Mouse (Mus musculus): Measurements from ENCODE around the gene Rprd1b. TPM values are rescaled to one million over a fixed set of nuclear protein-coding genes. Genes with fewer than 3 reads are reported as not detected.

Rprd1b gene
- polyA plus RNA-seq, 1 experiment from 2014 or later = 54.0 TPM

DNA sequence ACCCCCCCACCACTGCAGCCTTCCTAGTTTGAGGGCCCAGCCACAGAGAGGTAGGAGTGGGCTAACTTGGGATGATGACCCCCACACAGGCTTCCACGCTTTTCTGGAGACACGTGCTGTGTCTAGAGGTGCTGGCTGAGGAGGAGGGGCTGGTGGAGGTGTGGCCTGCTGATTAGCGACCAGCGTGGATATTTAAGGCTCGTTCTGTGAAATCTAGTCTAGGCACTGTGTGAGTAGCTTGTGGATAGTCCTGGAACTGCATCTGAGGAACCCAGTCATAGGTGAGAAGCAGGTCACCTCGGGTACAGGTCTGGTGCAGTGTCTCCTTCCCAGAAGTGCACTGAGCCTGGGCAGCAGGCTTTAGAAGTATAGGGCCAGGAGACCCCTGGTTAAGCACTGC lies 88.4 kb downstream of the Rprd1b start:
- Histone ChIP-seq H3K4me3 (no peak overlapping the region), H3K4me1 (peaks cover 19% of the 10 kb centered on the region), H3K9me3 (no peaks in the 10 kb centered on the region), H3K27me3 (replicated peaks; ENCODE audit: low read depth, poor library complexity, severe bottlenecking) (no peaks in the 10 kb centered on the region), H3K27ac (replicated peaks) (no peak overlapping the region), H3K36me3 (replicated peaks) (no peaks in the 10 kb centered on the region)
- no peak for DNase-seq (ENCODE audit: low spot score)
- WGBS = 68% methylated on average over 6 of the region's 6 CpGs

DNA sequence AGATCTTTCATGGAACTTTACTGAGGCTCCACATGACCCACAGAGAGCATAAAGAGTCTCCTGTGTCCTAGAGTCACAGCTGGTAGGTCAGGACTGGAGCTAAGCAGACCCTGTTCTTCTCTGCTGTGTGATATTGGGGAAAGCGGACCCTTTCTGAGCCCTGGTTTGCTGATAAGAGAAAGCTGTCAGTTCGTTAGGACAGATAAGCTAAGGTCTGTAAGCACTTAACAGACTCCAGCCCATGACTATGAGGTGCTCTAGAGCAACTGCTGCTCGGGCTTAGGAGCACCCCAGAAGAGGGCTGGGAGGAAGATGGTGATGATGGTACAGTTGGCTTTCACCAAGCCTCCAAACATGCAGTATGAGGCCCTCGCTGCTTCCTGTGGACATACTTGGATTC lies 90.8 kb downstream of the Rprd1b start:
- DNase-seq (ENCODE audit: low spot score) = no peak
- no peaks in the 10 kb centered on the region for H3K9me3 ChIP-seq
- no peak overlapping the region for H3K27ac ChIP-seq (replicated peaks)
- H3K4me1 ChIP-seq = peaks cover 21% of the 10 kb centered on the region
- H3K36me3 ChIP-seq (replicated peaks) = no peaks in the 10 kb centered on the region
- H3K27me3 ChIP-seq (replicated peaks; ENCODE audit: low read depth, poor library complexity, severe bottlenecking) = no peaks in the 10 kb centered on the region
- WGBS = 82% methylated on average over 4 of the region's 4 CpGs
- no peak overlapping the region for H3K4me3 ChIP-seq

DNA sequence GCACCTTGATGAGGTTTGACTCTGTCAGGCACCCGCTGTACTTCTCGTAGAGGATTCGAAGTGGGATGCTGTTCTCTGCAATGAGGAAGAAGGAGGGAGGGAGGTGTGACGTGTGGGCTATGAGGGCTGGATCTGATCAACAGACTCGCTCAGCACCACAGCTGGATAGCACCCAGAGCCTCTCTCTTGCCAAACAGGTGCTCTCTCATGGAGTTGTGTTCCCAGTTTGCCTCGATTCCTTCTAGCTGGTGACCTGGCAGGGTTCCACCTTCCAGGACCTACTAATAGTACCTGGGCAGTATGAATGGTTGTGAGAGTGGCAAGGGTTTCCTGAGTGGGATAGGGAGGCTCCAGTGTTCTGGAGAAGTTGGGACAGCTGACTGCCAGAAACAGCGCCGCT lies 91.9 kb downstream of the Rprd1b start:
- no peak for DNase-seq (ENCODE audit: low spot score)
- 84% methylated on average over 8 of the region's 8 CpGs for WGBS
- Histone ChIP-seq H3K4me3 (no peak overlapping the region), H3K4me1 (peaks cover 21% of the 10 kb centered on the region), H3K27ac (replicated peaks) (no peak overlapping the region), H3K36me3 (replicated peaks) (no peaks in the 10 kb centered on the region), H3K9me3 (no peaks in the 10 kb centered on the region), H3K27me3 (replicated peaks; ENCODE audit: low read depth, poor library complexity, severe bottlenecking) (no peaks in the 10 kb centered on the region)

DNA sequence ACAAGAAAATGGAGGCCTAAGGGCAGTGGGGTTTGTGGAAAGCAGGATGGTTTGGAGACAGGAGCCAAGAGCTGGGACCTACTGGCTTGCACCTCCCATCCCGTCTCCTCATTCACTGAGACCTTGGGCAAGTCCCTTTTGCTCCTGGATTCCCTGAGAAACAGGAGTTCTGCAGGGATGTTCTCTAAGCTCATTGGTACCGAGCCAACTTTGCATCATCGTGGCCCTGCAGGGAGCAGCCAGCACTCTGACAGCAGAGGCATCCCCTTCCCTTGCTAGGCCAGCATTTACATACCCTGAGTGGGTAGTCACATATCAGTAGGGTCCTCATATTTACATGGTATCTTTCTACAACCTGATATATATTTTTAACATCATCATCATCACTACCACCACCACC lies 92.6 kb downstream of the Rprd1b start:
- Histone ChIP-seq H3K27ac (replicated peaks) (no peak overlapping the region), H3K36me3 (replicated peaks) (no peaks in the 10 kb centered on the region), H3K4me3 (no peak overlapping the region), H3K4me1 (peaks cover 21% of the 10 kb centered on the region), H3K9me3 (no peaks in the 10 kb centered on the region), H3K27me3 (replicated peaks; ENCODE audit: low read depth, poor library complexity, severe bottlenecking) (no peaks in the 10 kb centered on the region)
- no peak for DNase-seq (ENCODE audit: low spot score)
- WGBS = 83% methylated on average over 3 of the region's 3 CpGs

DNA sequence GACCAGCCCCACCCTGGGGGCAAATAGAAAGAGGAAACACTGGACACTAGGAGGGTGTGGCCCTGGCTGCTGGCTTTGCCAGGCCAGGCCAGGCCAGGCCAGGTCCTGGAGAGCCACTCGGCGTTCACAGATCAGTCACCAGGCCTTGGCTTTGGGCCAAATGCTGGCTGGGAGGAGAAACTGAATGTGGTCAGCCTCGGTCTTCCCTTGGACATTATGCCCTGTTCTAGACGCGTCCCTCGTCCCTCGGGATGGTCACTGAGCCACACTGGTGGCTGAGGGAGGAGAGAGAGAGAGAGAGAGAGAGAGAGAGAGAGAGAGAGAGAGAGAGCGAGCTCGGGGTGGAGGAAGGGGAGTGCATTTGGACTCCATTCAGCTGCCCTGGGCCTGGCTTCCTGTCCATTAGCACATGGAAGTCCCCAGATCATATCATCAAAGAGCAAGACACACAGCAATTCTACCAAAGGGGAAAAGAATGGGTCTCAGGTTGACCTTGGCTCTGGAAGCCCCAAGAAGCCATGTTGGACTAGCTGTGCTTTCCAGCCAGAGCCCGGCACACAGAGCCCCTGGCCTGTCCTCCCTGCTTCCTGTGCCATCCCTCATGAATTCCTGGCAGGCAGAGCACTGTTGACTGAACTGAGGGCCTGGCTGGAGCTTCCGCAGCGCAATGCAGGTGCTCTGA lies 93.5 kb downstream of the Rprd1b start:
- H3K4me1 ChIP-seq = peaks cover 21% of the 10 kb centered on the region
- H3K36me3 ChIP-seq (replicated peaks) = no peaks in the 10 kb centered on the region
- no peaks in the 10 kb centered on the region for H3K9me3 ChIP-seq
- H3K27me3 ChIP-seq (replicated peaks; ENCODE audit: low read depth, poor library complexity, severe bottlenecking) = no peaks in the 10 kb centered on the region
- H3K4me3 ChIP-seq = no peak overlapping the region
- 75% methylated on average over 12 of the region's 12 CpGs for WGBS
- peak overlapping the region; percentile 59 for H3K27ac ChIP-seq (replicated peaks)
- no peak for DNase-seq (ENCODE audit: low spot score)

DNA sequence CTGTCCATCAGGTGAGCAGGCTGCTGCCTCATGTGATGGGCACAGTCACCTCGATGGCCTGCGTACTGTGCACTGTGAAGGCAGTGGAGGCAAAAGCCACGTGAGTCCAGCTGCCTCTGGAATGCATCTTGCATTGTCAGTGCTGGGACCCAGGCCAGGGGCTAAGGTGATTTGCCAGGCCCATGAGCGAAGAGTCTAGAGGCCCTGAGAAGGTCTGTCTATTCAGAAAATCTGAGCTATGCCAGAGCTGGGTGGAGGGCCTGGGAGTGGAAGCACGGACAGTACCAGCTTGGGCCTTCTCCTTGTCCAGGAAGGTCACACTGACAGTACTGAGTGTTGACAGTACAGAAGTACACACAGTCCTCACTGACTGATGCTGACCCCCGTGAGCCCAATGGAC lies 94.5 kb downstream of the Rprd1b start:
- H3K4me3 ChIP-seq = no peak overlapping the region
- peaks cover 16% of the 10 kb centered on the region for H3K4me1 ChIP-seq
- no peaks in the 10 kb centered on the region for H3K9me3 ChIP-seq
- no peaks in the 10 kb centered on the region for H3K27me3 ChIP-seq (replicated peaks; ENCODE audit: low read depth, poor library complexity, severe bottlenecking)
- DNase-seq (ENCODE audit: low spot score) = no peak
- WGBS = 90% methylated on average over 6 of the region's 6 CpGs
- H3K36me3 ChIP-seq (replicated peaks) = no peaks in the 10 kb centered on the region
- H3K27ac ChIP-seq (replicated peaks) = no peak overlapping the region

DNA sequence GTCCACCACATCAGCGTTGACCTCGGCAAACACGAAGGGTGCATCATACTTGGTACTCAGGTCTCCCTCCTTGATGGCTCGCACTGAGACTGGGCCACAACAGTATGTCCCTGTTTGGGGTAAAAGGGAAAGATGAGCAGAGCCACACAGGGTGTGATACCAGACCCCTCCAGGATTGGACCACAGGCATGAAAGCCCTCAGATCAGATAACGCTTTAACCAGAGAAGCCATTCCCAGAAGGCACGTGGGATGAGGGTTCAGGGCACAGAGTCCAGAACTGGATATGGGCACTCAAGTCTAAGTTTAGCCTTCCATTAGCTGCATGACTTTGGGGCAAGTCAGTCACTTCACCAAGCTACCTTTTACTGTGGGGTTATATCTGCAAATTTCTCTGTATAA lies 98.9 kb downstream of the Rprd1b start:
- Histone ChIP-seq H3K27ac (replicated peaks) (no peak overlapping the region), H3K36me3 (replicated peaks) (no peaks in the 10 kb centered on the region), H3K27me3 (replicated peaks; ENCODE audit: low read depth, poor library complexity, severe bottlenecking) (no peaks in the 10 kb centered on the region), H3K9me3 (no peaks in the 10 kb centered on the region), H3K4me3 (no peak overlapping the region), H3K4me1 (peaks cover 38% of the 10 kb centered on the region)
- no peak for DNase-seq (ENCODE audit: low spot score)
- 91% methylated on average over 6 of the region's 6 CpGs for WGBS

DNA sequence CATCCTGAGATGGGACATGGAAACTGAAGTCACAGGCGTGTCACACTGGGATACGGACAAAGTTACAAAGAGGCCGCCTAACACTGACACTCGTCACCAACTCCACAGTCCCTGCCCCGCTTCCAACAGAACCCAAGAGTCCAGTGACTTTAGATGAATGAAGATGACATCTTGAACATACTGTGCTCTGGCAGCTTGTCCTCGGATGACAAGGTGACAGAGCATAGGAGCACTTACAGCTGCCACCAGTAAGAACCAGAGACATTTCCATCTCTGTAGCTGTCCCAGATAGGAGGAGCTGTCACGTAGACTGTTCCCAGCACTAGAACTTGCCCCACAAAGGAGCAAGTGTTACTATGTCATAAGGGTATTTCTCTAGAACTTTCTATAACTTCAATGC lies 99.6 kb downstream of the Rprd1b start:
- Histone ChIP-seq H3K36me3 (replicated peaks) (no peaks in the 10 kb centered on the region), H3K4me1 (peaks cover 35% of the 10 kb centered on the region), H3K4me3 (no peak overlapping the region), H3K9me3 (no peaks in the 10 kb centered on the region), H3K27ac (replicated peaks) (no peak overlapping the region), H3K27me3 (replicated peaks; ENCODE audit: low read depth, poor library complexity, severe bottlenecking) (no peaks in the 10 kb centered on the region)
- no peak for DNase-seq (ENCODE audit: low spot score)
- WGBS = 89% methylated on average over 7 of the region's 7 CpGs

DNA sequence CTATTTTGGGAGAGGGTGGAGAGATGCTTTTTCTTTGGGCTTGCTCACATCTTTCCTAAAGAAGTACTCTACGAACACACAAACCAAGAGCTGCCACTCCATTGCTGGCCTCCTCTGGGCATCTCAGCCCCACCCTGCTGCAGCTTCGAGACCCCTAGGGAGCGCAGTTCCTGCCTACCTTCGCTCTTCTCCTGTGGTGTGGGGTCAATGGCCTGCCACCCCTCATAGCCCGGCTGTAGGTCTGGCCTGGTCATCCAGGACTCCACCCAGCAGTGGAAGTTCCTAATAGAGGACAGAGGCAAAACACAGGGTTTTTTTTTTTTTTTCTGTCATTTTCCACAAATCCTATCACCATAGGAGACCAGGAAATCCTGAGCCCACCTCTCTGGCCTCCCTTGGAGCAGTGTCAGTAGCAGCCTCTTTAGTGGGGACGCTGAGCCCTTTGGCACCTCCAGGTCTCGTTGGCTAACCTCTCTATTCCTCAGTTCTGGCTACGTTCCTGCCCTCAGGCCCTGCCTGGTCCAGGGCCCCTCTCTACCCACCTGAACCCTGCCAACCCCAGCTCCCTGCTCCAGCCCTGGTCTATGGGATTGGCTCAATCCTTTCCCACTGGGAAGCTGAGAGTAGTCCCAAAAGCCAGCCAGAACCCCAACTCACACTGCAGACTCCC lies 100.3 kb downstream of the Rprd1b start:
- no peaks in the 10 kb centered on the region for H3K36me3 ChIP-seq (replicated peaks)

DNA sequence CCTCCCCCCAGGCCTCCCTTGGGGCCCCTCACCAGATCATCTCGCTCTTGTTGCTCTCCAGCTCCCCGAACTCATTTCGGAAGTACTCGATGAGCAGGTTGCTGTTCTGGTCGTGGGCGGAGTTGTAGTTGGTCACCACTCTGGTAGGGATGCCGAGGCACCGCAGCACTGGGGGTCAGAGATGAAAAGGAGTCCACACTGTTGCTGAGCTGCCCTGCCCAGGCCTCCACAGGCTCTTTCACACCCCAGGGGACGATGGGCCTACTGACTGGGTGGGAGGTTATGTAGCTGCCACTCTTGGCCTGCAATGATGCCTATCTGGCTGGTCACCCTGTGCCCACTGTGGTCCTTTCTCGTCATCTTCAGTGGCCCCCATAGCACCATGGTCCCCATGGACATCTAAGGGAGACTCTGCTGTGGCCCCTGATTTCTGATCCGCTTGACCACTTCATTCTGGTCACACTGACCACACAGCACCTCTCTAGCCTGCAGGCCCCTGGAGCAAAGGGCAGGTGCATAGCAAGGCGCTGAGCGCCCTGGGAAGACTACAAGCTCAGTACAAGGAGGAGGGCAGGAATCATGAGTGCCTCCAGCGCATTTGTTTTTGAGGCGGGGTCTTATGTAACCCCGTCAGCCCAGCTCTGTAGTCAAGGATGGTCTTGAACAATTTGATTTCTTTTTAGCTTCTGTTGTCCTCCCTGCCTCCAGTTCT lies 101.2 kb downstream of the Rprd1b start:
- 87% methylated on average over 16 of the region's 16 CpGs for WGBS
- H3K9me3 ChIP-seq = no peaks in the 10 kb centered on the region
- H3K4me1 ChIP-seq = peaks cover 33% of the 10 kb centered on the region
- no peaks in the 10 kb centered on the region for H3K36me3 ChIP-seq (replicated peaks)
- DNase-seq (ENCODE audit: low spot score) = no peak
- H3K4me3 ChIP-seq = no peak overlapping the region
- no peaks in the 10 kb centered on the region for H3K27me3 ChIP-seq (replicated peaks; ENCODE audit: low read depth, poor library complexity, severe bottlenecking)
- peak overlapping the region; percentile 69 for H3K27ac ChIP-seq (replicated peaks)

More for the DNA sequence above, 100.3 kb downstream of the Rprd1b start:
- no peaks in the 10 kb centered on the region for H3K9me3 ChIP-seq
- H3K27ac ChIP-seq (replicated peaks) = peak overlapping the region; percentile 69
- no peak overlapping the region for H3K4me3 ChIP-seq
- H3K4me1 ChIP-seq = peaks cover 33% of the 10 kb centered on the region
- H3K27me3 ChIP-seq (replicated peaks; ENCODE audit: low read depth, poor library complexity, severe bottlenecking) = no peaks in the 10 kb centered on the region
- WGBS = 82% methylated on average over 8 of the region's 8 CpGs
- no peak for DNase-seq (ENCODE audit: low spot score)

DNA sequence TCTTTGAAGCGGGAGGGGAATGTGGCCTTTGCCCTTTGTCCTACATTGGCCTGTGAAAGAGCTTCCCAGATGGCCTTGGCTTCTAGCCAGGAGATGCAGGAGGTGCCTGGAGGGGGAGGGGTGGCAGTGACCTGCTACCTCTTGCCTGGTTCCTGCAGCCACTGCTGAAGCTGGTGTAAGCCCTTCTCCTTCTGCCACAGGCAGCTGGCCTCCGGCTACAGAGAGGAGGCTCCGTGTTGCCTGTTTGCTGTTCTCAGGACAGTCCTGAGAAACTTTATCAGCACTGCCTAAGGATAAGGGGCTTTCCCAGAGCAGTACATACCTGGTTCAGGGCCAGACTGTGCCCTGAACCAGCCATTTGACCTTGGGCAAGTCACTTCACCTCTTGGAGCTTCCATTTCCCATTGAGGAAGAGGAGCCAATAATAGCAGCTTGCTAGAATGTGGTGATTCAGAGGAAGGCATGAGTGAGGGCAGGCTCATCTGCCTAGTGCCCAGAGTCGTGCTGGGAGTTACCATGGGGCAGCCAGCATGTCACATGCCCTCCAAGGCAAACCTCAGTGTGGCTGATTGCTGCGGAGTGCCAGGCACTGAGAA lies 102.2 kb downstream of the Rprd1b start:
- DNase-seq (ENCODE audit: low spot score) = peak; percentile 76
- H3K4me3 ChIP-seq = no peak overlapping the region
- H3K4me1 ChIP-seq = peaks cover 33% of the 10 kb centered on the region
- H3K36me3 ChIP-seq (replicated peaks) = no peaks in the 10 kb centered on the region
- no peaks in the 10 kb centered on the region for H3K27me3 ChIP-seq (replicated peaks; ENCODE audit: low read depth, poor library complexity, severe bottlenecking)
- no peaks in the 10 kb centered on the region for H3K9me3 ChIP-seq
- WGBS = 51% methylated on average over 5 of the region's 5 CpGs
- H3K27ac ChIP-seq (replicated peaks) = peak overlapping the region; percentile 69

DNA sequence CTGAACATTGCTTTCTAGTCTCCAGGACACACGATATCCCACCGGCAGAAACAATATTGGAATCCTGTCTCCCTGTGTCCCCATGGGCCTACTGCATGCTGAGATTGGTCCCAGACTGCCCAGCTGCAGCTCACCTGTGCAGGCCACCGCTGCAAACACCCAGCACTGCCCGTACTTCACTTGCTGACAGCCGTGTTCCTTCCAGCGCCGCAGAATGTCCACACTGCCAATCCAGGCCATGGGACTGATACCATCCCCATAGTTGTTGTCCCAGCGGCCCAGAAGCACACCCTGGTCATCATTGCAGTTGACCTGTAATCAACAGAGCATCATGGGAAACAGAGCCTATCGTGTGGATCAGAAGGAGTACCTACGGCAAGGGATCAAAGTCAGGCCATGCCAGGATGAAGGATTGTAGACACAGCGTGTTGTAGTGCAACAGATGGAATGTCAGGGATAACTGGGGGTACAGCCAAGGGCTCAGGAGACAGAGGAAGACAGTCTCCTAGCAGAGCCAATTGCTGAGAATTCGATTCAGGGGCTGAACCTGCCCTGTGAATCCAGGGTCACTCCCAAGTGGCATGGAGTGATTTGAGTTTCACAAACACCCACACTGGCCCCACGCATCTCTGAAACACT lies 103.0 kb downstream of the Rprd1b start:
- Histone ChIP-seq H3K27me3 (replicated peaks; ENCODE audit: low read depth, poor library complexity, severe bottlenecking) (no peaks in the 10 kb centered on the region), H3K4me1 (peaks cover 40% of the 10 kb centered on the region), H3K4me3 (no peak overlapping the region), H3K36me3 (replicated peaks) (no peaks in the 10 kb centered on the region), H3K9me3 (no peaks in the 10 kb centered on the region), H3K27ac (replicated peaks) (no peak overlapping the region; the same call in 1 of the 2 replicates)
- WGBS = 91% methylated on average over 13 of the region's 13 CpGs
- DNase-seq (ENCODE audit: low spot score) = no peak

All from embryonic facial prominence, embryonic 10.5 days (tissue).